Mouse (Mus musculus) left cerebral cortex, postnatal 4 days (tissue): ENCODE data around the gene Slc4a11. TPM values are rescaled to one million over a fixed set of nuclear protein-coding genes. Genes with fewer than 3 reads are reported as not detected.

Experiments used
- DNase-seq: peaks from one replicate; pipeline ENCODE4 v3.0.0-alpha.2; 2022
- intact Hi-C: fragments of 180-260 bp; cut with DNase I; formaldehyde crosslinking; loops from one replicate; pipeline ENCODE4 v1.15.1; 2025
- total RNA-seq, 2 experiments: library from RNA; stranded (reverse); gene quantifications; 2 replicates each; pipeline ENCODE4 v1.2.3; 2021

The Slc4a11 gene
- total RNA-seq, 2 experiments from 2014 or later = 0.34 to 0.83 TPM

- DNase-seq = peak; percentile 23
- intact Hi-C loops = no loop called here
Observed at GRCm38 (mm10) chr2:130635847-130636246, 61.5 kb downstream of the Slc4a11 start.

- DNase-seq = peak; percentile 23
- intact Hi-C loops = no loop called here
Observed at GRCm38 (mm10) chr2:130634739-130635411, 62.4 kb downstream of the Slc4a11 start.

Other genes with a start within 250 kb of the Slc4a11 start
- 100 to 1,000 TPM; 243 to 247 TPM for gene Ptpra, start 247.2 kb downstream of the Slc4a11 start, total RNA-seq
- 10 to 100 TPM; 56.6 to 60.0 TPM for gene Mrps26, start 133.8 kb downstream of the Slc4a11 start, total RNA-seq
- gene Oxt, start 121.3 kb downstream of the Slc4a11 start, total RNA-seq = 1 to 10 TPM in 1 of 2 experiments, under 1 TPM in 1; 0.88 to 1.0 TPM
- gene Avp, start 115.0 kb downstream of the Slc4a11 start, total RNA-seq = 10 to 100 TPM in 1 of 2 experiments, 1 to 10 TPM in 1; 2.1 to 21.1 TPM
- gene Fastkd5, start 67.5 kb downstream of the Slc4a11 start, total RNA-seq = 1 to 10 TPM; 7.8 to 9.7 TPM
- gene Ubox5, start 67.5 kb downstream of the Slc4a11 start, total RNA-seq = 1 to 10 TPM; 8.8 to 9.1 TPM
- gene Lzts3, start 54.7 kb downstream of the Slc4a11 start, total RNA-seq = 10 to 100 TPM; 29.0 to 34.9 TPM
- gene Ddrgk1, start 32.9 kb downstream of the Slc4a11 start, total RNA-seq = 10 to 100 TPM; 56.3 to 68.9 TPM
- 10 to 100 TPM; 48.3 to 48.7 TPM for gene Itpa, start 29.9 kb downstream of the Slc4a11 start, total RNA-seq
- 100 to 1,000 TPM; 105 to 113 TPM for gene 4930402H24Rik, start 208.9 kb upstream of the Slc4a11 start, total RNA-seq
- gene Atrn, start 209.0 kb upstream of the Slc4a11 start, total RNA-seq = 10 to 100 TPM; 87.6 to 89.5 TPM